Mouse (Mus musculus) spleen, adult 2 months (tissue): ENCODE measurements at regions not wholly inside any gene's neighbourhood (a gene's known extent, or its start where the extent isn't known, plus 50 kb on each side); places are given as distances from the start of the nearest gene placed in this dataset.

Experiments used
- DNase-seq, 2 experiments: peaks; one replicate each; pipeline versions ENCODE4 v3.0.0 to v3.0.0-alpha.2; 2012 to 2021; ENCODE audit warnings: low spot score in 2 of 2, low read depth in 1 of 2
- H3K27ac ChIP-seq: fragments of 200-500 bp; 2 replicates; pipeline ENCODE4 v1.5.1; 2012; ENCODE audit warnings: low read length, inconsistent platforms; ENCODE audit not compliant: insufficient read depth
- H3K27me3 ChIP-seq: fragments of 200-500 bp; 2 replicates; pipeline ENCODE4 v1.6.1; 2012; ENCODE audit warnings: mild to moderate bottlenecking, moderate library complexity, low read length, inconsistent platforms; ENCODE audit not compliant: control insufficient read depth, insufficient read depth
- H3K36me3 ChIP-seq: fragments of 200-500 bp; 2 replicates; pipeline ENCODE4 v1.6.1; 2012; ENCODE audit warnings: mild to moderate bottlenecking, low read length, inconsistent platforms; ENCODE audit not compliant: control insufficient read depth, insufficient read depth
- H3K4me1 ChIP-seq: fragments of 200-500 bp; 2 replicates; pipeline ENCODE4 v1.6.1; 2011; ENCODE audit warnings: inconsistent platforms; ENCODE audit not compliant: control insufficient read depth, insufficient read depth, insufficient read length
- H3K4me3 ChIP-seq: fragments of 200-500 bp; 2 replicates; pipeline ENCODE4 v1.5.1; 2011; ENCODE audit warnings: mild to moderate bottlenecking, inconsistent platforms; ENCODE audit not compliant: insufficient read depth, insufficient read length; ENCODE audit errors: extremely low read depth
- CTCF ChIP-seq: fragments of 200-500 bp; IDR thresholded peaks from 2 replicates; pipeline ENCODE4 v1.5.1; 2011; ENCODE audit warnings: mild to moderate bottlenecking, inconsistent platforms; ENCODE audit not compliant: insufficient read depth, insufficient read length, insufficient replicate concordance; ENCODE audit errors: extremely low read depth
- POLR2A ChIP-seq: fragments of 200-500 bp; IDR thresholded peaks from 2 replicates; pipeline ENCODE4 v1.6.1; 2011; ENCODE audit warnings: low read depth, low read length, inconsistent platforms
- WGBS: fragments of 180-500 bp; shearing (Covaris S2); methylation state at CpG from one replicate; pipeline ENCODE4 v1.1.7; 2018; 5-methylcytosine and 5-hydroxymethylcytosine counted together

DNA sequence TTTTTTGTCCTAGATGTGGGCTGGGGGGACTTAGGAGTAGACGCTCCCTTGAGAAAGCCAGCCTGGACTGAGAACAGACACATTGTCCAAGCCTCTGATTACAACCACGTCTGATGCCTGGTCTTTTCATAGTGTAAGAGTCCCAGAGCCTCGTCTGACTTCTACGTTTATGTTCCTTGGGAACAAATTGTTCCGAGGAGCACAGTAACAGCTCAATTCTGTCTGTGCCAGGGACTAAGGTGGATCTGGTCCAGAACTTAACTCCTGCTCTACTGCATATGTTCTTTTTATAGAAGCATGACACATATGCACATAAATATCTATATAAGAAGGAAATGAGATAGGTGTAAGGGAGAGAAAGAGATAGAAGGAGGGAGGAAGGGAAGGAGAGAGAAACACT is 537.2 kb upstream of the Kdm8 start:
- WGBS, result 81% methylated on average over 5 of the region's 5 CpGs
- H3K4me3 ChIP-seq, result no peak overlapping the region
- no peak overlapping the region for H3K27ac ChIP-seq
- H3K36me3 ChIP-seq, result no peaks in the 10 kb centered on the region
- no peaks in the 10 kb centered on the region for H3K27me3 ChIP-seq
- H3K4me1 ChIP-seq, result no peaks in the 10 kb centered on the region
- DNase-seq, result no peak
- no peak for TF ChIP-seq POLR2A
- TF ChIP-seq CTCF, result no peak

DNA sequence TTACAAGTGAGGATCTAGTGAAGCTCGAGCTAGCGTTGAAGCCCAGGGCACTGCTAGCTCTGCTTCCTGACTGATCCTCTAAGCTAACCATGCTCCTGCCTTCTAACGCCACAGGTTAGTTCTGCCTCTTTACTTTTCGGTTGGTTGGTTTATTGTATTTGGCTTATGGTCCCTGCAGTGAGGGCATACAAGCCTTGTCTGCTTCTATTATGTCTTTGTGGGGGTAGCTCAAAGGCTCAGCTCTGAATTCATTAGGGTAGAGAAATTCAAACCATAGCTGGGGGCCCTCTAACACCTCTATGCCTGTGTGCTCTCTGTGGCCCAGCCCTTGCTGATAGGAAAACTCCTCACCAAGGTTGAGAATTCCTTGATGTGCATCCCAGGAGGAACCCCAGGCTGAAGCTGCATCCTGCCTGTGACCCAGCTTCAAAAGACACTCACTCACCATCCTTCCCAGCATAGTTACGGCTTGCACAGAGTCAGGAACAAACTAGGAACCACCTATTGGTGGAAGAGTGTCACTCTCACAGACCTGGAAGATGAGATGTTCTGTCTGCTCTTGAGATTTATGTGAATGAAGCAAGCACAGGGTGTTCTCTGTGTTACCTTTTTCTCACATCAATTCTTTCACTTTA is 536.7 kb upstream of the Kdm8 start:
- Histone ChIP-seq H3K27ac (no peak overlapping the region), H3K36me3 (no peaks in the 10 kb centered on the region), H3K27me3 (no peaks in the 10 kb centered on the region), H3K4me3 (no peak overlapping the region), H3K4me1 (no peaks in the 10 kb centered on the region)
- TF ChIP-seq POLR2A (no peak), CTCF (no peak)
- WGBS, result 85% methylated on average over 5 of the region's 5 CpGs
- DNase-seq, result no peak

DNA sequence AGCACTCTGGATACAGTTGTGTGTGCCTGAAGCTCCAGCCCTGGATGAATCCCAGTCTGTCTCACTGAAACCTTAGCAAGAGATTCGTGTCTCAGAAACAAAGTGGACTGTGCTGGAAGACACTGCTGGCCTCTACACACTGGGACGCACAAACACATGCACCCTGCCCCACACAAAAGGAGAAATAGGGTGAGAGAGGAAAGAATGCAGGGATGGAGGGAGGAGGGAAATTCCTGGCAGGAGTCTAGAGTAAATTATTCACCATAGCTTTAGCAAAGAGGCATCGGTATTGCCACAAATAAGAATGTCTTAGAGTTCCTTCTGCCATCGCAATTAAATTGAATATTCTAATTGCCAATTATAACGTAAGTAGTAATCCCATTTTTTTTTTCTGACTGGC is 530.4 kb upstream of the Kdm8 start:
- Histone ChIP-seq H3K4me1 (no peaks in the 10 kb centered on the region), H3K27me3 (no peaks in the 10 kb centered on the region), H3K36me3 (no peaks in the 10 kb centered on the region), H3K4me3 (no peak overlapping the region), H3K27ac (no peak overlapping the region)
- TF ChIP-seq CTCF (no peak), POLR2A (no peak)
- DNase-seq, result no peak
- 88% methylated on average over 5 of the region's 5 CpGs for WGBS

DNA sequence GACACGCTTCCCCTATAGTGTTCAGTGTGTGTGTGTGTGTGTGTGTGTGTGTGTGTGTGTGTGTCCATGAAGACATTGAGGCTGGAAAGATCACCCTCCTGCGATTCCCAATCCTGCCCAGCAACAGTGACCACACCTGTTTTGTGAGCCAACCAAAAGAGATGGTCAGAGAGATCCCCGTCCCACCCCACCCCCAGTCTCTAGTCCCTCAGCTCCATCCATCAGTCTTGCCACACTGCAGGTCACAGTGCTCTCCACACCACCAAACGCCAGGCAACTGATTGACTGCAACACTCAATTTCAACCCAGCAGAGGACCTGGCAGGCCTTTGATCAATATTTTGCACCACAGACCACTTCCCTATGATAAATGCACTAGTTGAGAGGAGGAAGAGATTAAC is 530.0 kb upstream of the Kdm8 start:
- TF ChIP-seq CTCF (no peak), POLR2A (no peak)
- no peak for DNase-seq
- WGBS, result 84% methylated on average over 4 of the region's 4 CpGs
- Histone ChIP-seq H3K27me3 (no peaks in the 10 kb centered on the region), H3K36me3 (no peaks in the 10 kb centered on the region), H3K27ac (no peak overlapping the region), H3K4me1 (no peaks in the 10 kb centered on the region), H3K4me3 (no peak overlapping the region)

DNA sequence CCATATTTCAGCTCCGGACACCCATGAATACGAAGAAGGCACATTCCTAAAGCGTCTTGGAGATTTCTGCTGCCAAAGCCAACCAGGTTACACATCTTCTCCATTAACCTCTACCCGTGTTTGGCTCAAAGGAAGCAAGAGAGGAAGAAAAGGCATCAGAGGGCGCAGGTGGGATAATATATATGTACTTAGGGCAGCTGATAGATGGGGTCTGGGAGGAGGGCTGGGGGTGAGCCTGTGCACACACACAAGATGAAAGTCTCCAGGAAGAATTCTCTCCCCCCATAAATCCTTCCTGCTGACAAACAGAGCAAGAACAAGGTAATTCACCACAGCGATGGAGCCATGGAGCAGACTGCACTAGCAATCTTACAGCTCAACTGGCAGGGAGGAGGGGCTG is 529.5 kb upstream of the Kdm8 start:
- TF ChIP-seq POLR2A (no peak), CTCF (no peak)
- 66% methylated on average over 6 of the region's 6 CpGs for WGBS

DNA sequence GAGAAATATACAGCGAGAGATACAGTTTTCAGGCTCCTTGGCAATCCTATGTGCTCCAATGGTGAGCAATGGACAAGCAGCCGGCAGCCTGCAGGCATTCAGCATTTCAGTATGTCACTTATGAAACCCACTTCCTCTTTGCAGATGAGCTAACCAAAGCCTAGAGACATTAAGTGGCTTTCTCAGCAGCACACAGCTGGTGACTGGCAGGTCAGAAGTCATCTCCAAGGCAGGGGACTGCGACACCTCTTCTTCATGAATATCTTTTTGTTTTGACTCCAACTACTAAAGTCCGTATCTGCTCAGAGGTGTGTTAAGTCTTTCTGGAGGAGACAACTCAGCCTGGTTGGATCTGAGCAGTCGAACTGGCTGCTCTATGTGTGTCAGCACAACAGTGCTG is 528.8 kb upstream of the Kdm8 start:
- no peak overlapping the region for H3K27ac ChIP-seq
- 62% methylated on average over 5 of the region's 5 CpGs for WGBS
- no peak overlapping the region for H3K4me3 ChIP-seq
- H3K36me3 ChIP-seq, result no peaks in the 10 kb centered on the region
- TF ChIP-seq CTCF (no peak), POLR2A (no peak)
- H3K4me1 ChIP-seq, result no peaks in the 10 kb centered on the region
- no peak for DNase-seq
- no peaks in the 10 kb centered on the region for H3K27me3 ChIP-seq

More for the DNA sequence above, 529.5 kb upstream of the Kdm8 start:
- DNase-seq, result no peak
- no peaks in the 10 kb centered on the region for H3K27me3 ChIP-seq
- H3K27ac ChIP-seq, result no peak overlapping the region
- H3K4me3 ChIP-seq, result no peak overlapping the region
- H3K36me3 ChIP-seq, result no peaks in the 10 kb centered on the region
- H3K4me1 ChIP-seq, result no peaks in the 10 kb centered on the region

DNA sequence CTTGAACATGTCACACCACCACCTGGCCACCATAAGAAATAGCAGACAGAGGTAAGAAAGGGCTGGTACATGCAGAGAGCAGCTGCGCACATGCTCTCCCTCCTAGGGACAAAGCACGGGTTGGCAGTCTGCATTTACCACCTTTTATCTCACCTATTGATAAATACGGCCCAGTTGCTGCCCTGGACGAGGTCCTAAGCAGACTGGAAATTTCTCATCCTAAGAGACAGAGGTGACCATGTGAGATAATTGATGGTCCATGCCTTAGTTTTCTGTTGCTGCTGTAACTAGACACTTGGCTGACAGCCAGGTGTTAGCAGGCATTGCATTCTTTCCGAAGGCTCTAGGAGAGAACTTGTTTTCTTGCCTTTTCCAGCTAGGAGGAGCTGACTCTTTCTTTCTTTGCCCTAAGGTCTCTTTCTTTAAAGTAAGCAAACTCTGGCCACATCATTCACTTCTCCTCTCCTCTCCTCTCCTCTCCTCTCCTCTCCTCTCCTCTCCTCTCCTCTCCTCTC is 526.8 kb upstream of the Kdm8 start:
- Histone ChIP-seq H3K36me3 (no peaks in the 10 kb centered on the region), H3K4me3 (no peak overlapping the region), H3K4me1 (no peaks in the 10 kb centered on the region), H3K27ac (no peak overlapping the region), H3K27me3 (no peaks in the 10 kb centered on the region)
- TF ChIP-seq CTCF, result no peak
- no peak for TF ChIP-seq POLR2A
- DNase-seq, result no peak
- WGBS, result 77% methylated on average over 5 of the region's 5 CpGs
